Mouse (Mus musculus): ENCODE results near the gene Arid1b. TPM values are rescaled to one million over a fixed set of nuclear protein-coding genes. Genes with fewer than 3 reads are reported as not detected.

Gene Arid1b
- polyA plus RNA-seq, 1 experiment, result 99.0 TPM

DNA sequence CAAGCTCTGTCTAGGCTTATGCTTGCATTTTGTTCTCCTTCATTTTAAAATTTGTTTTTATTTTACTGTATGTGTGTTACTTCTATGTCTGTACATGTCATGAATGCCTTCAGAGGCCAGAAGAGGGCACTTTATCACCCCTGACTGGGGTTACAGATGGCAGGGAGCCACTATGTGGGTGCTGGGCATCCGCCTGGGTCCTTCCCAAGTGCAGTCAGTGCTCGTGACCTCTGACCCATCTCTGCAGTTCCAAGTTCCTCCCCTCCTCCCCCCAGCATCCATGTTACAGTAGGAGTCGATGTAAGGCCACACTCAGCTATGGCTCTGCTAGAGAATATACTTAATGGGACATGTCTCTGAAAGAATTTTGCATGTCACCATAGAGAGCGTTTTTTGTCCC, 35.0 kb downstream of the Arid1b start:
- no peak overlapping the region for H3K27ac ChIP-seq (ENCODE audit: control insufficient read depth, insufficient read depth, low read length)

DNA sequence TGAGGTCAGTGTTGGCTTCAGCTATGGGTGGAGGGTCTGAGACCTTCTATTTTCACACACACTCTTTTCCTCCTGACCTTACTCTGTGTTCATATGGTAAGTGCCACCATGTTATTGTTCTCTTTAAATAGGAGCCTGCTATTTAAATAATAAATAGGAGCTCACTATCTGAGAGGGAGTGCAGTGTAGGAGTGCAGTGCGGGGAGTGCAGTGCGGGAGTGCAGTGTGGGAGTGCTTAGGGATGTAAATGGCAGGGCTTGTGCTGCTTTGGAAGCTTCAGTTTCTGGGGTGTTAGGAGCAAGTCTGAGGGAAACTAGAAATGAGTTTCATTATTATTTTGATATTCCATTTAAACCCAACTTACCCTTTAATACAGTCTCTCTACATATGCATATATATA, 36.2 kb downstream of the Arid1b start:
- Histone ChIP-seq H3K4me1 (replicated peaks; ENCODE audit: control insufficient read depth, insufficient read depth, low read length) (peaks cover 15% of the 10 kb centered on the region), H3K36me3 (ENCODE audit: control insufficient read depth, insufficient read depth, low read length) (no peaks in the 10 kb centered on the region), H3K27me3 (ENCODE audit: control insufficient read depth, insufficient read depth, low read length) (no peaks in the 10 kb centered on the region), H3K4me3 (ENCODE audit: control insufficient read depth, insufficient read depth, low read length) (no peak overlapping the region), H3K27ac (ENCODE audit: control insufficient read depth, insufficient read depth, low read length) (no peak overlapping the region)
- DNase-seq, result no peak
- 99% methylated on average over 2 of the region's 2 CpGs for WGBS
- TF ChIP-seq CTCF (IDR thresholded peaks at IDR 0.05; ENCODE audit: borderline replicate concordance, control insufficient read depth, extremely low read depth, insufficient read depth, low read length, poor library complexity) (no peak), POLR2A (IDR thresholded peaks at IDR 0.05; ENCODE audit: control insufficient read depth, extremely low read depth, insufficient read depth, low read length, poor library complexity) (no peak)

More for the DNA sequence above, 35.0 kb downstream of the Arid1b start:
- no peak for DNase-seq
- Histone ChIP-seq H3K4me1 (replicated peaks; ENCODE audit: control insufficient read depth, insufficient read depth, low read length) (peaks cover 22% of the 10 kb centered on the region), H3K36me3 (ENCODE audit: control insufficient read depth, insufficient read depth, low read length) (no peaks in the 10 kb centered on the region), H3K4me3 (ENCODE audit: control insufficient read depth, insufficient read depth, low read length) (no peak overlapping the region), H3K27me3 (ENCODE audit: control insufficient read depth, insufficient read depth, low read length) (no peaks in the 10 kb centered on the region)
- no peak for TF ChIP-seq POLR2A (IDR thresholded peaks at IDR 0.05; ENCODE audit: control insufficient read depth, extremely low read depth, insufficient read depth, low read length, poor library complexity)
- TF ChIP-seq CTCF (IDR thresholded peaks at IDR 0.05; ENCODE audit: borderline replicate concordance, control insufficient read depth, extremely low read depth, insufficient read depth, low read length, poor library complexity), result no peak
- 94% methylated on average over 4 of the region's 4 CpGs for WGBS

DNA sequence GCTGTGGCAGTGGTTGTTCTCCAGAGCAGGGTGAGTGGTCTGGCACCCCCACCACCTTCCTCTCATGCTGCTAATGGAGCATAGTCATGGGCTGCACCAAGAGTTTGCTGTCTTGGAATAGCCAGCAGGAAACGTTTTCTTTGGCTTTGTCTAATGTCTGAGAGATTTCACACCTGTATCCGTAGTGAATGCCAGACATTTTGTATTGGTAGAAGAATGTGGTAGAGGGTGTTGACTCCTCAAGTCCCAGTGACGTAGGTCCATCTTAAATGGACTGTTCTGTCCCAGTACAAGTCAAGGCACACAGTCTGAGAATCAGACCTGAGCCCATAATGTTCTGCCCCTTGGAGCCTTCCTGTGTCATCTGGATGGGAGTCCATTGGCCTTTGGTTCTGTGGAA, 39.2 kb downstream of the Arid1b start:
- H3K27me3 ChIP-seq (ENCODE audit: control insufficient read depth, insufficient read depth, low read length), result no peaks in the 10 kb centered on the region
- peaks cover 32% of the 10 kb centered on the region for H3K4me1 ChIP-seq (replicated peaks; ENCODE audit: control insufficient read depth, insufficient read depth, low read length)
- H3K27ac ChIP-seq (ENCODE audit: control insufficient read depth, insufficient read depth, low read length), result no peak overlapping the region
- no peaks in the 10 kb centered on the region for H3K36me3 ChIP-seq (ENCODE audit: control insufficient read depth, insufficient read depth, low read length)
- TF ChIP-seq CTCF (IDR thresholded peaks at IDR 0.05; ENCODE audit: borderline replicate concordance, control insufficient read depth, extremely low read depth, insufficient read depth, low read length, poor library complexity), result no peak
- TF ChIP-seq POLR2A (IDR thresholded peaks at IDR 0.05; ENCODE audit: control insufficient read depth, extremely low read depth, insufficient read depth, low read length, poor library complexity), result no peak
- H3K4me3 ChIP-seq (ENCODE audit: control insufficient read depth, insufficient read depth, low read length), result no peak overlapping the region
- WGBS, result 93% methylated on average over 3 of the region's 3 CpGs
- no peak for DNase-seq

DNA sequence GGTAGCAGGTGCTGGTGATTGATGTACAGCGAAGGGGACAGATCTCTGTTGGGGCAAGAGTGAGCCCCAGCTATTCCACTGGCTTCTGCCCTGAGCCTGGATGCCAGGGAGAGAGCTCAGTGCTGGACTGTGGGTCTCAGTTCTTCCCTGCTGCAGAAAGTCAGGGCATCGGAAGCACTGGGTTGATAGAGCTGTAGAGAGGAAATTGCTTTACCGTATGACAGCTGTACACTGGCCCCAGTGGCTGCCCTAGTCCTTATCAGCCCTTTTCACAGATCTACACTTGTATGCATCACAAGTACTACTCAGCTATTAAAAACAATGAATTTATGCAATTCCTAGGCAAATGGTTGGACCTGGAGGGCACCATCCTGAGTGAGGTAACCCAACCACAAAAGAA, 40.1 kb downstream of the Arid1b start:
- H3K4me3 ChIP-seq (ENCODE audit: control insufficient read depth, insufficient read depth, low read length), result no peak overlapping the region
- no peaks in the 10 kb centered on the region for H3K36me3 ChIP-seq (ENCODE audit: control insufficient read depth, insufficient read depth, low read length)
- H3K27me3 ChIP-seq (ENCODE audit: control insufficient read depth, insufficient read depth, low read length), result no peaks in the 10 kb centered on the region
- TF ChIP-seq CTCF (IDR thresholded peaks at IDR 0.05; ENCODE audit: borderline replicate concordance, control insufficient read depth, extremely low read depth, insufficient read depth, low read length, poor library complexity) (no peak), POLR2A (IDR thresholded peaks at IDR 0.05; ENCODE audit: control insufficient read depth, extremely low read depth, insufficient read depth, low read length, poor library complexity) (no peak)
- no peak for DNase-seq
- 77% methylated on average over 3 of the region's 3 CpGs for WGBS
- peaks cover 38% of the 10 kb centered on the region for H3K4me1 ChIP-seq (replicated peaks; ENCODE audit: control insufficient read depth, insufficient read depth, low read length)
- no peak overlapping the region for H3K27ac ChIP-seq (ENCODE audit: control insufficient read depth, insufficient read depth, low read length)

DNA sequence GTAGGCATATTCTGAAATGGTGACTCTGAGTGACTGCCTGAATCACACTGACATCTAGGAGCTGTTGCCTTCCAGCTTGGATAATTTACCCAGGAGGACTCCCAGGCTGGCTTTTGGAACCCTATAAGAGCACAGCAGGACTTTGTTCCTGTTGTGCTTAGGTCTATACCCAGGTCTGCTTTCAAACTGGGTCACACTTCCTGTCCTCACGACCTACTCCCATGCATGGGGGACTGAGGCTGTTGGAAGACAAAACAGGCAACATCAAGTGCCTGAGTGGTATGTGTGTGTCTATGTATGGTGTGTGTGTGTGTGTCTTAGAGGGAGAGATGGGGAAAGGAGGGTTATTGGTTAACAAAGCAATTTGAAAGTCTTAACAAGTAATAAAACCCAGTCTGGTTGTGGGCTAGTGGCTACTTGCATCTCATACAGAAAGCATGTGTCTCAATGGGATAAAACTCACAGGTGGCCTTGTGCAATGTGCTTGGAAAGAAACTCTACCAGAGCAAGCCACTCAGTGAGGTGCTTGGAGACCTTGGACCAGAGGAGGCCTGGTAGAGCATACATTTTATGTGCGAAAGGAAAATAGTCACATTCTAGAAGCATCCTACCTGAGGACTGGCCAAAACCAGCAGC, 42.2 kb downstream of the Arid1b start:
- no peak overlapping the region for H3K4me3 ChIP-seq (ENCODE audit: control insufficient read depth, insufficient read depth, low read length)
- H3K4me1 ChIP-seq (replicated peaks; ENCODE audit: control insufficient read depth, insufficient read depth, low read length), result peaks cover 34% of the 10 kb centered on the region
- H3K27ac ChIP-seq (ENCODE audit: control insufficient read depth, insufficient read depth, low read length), result peak overlapping the region; percentile 72
- DNase-seq, result peak; percentile 38
- H3K27me3 ChIP-seq (ENCODE audit: control insufficient read depth, insufficient read depth, low read length), result no peaks in the 10 kb centered on the region
- no peaks in the 10 kb centered on the region for H3K36me3 ChIP-seq (ENCODE audit: control insufficient read depth, insufficient read depth, low read length)
- no peak for TF ChIP-seq POLR2A (IDR thresholded peaks at IDR 0.05; ENCODE audit: control insufficient read depth, extremely low read depth, insufficient read depth, low read length, poor library complexity)
- no peak for TF ChIP-seq CTCF (IDR thresholded peaks at IDR 0.05; ENCODE audit: borderline replicate concordance, control insufficient read depth, extremely low read depth, insufficient read depth, low read length, poor library complexity)
- WGBS, result 44% methylated on average over 2 of the region's 2 CpGs

DNA sequence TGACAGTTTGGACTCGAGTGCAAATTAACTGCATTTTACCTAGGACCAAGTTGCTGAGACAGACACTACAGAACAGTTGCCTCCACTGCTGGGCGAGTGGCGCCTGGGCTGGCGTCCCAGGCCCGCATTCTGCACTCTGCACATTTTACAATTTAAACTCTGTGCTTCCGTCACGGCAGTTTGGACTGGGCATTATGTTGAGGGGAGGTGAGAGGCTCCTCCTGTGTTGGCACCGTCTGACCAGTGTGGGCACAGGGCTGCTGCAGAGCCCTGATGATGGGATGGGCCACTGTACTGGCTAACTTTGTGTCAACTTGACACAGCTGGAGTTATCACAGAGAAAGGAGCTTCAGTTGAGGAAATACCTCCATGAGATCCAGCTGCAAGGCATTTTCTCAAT, 43.1 kb downstream of the Arid1b start:
- no peak overlapping the region for H3K4me3 ChIP-seq (ENCODE audit: control insufficient read depth, insufficient read depth, low read length)
- peaks cover 38% of the 10 kb centered on the region for H3K4me1 ChIP-seq (replicated peaks; ENCODE audit: control insufficient read depth, insufficient read depth, low read length)
- 0 out of 2 replicates have a peak, but pooled peaks cover 3% of the 10 kb centered on the region for H3K36me3 ChIP-seq (ENCODE audit: control insufficient read depth, insufficient read depth, low read length)
- H3K27me3 ChIP-seq (ENCODE audit: control insufficient read depth, insufficient read depth, low read length), result no peaks in the 10 kb centered on the region
- WGBS, result 94% methylated on average over 8 of the region's 8 CpGs
- TF ChIP-seq CTCF (IDR thresholded peaks at IDR 0.05; ENCODE audit: borderline replicate concordance, control insufficient read depth, extremely low read depth, insufficient read depth, low read length, poor library complexity) (no peak), POLR2A (IDR thresholded peaks at IDR 0.05; ENCODE audit: control insufficient read depth, extremely low read depth, insufficient read depth, low read length, poor library complexity) (no peak)
- no peak for DNase-seq
- peak overlapping the region; percentile 20; the same call in 1 of the 2 replicates for H3K27ac ChIP-seq (ENCODE audit: control insufficient read depth, insufficient read depth, low read length)
